Mouse (Mus musculus) adrenal gland, postnatal 14 days (tissue): ENCODE results near the gene Lyrm7. TPM values are rescaled to one million over a fixed set of nuclear protein-coding genes. Genes with fewer than 3 reads are reported as not detected.

Source experiments
- DNase-seq: peaks from one replicate; pipeline ENCODE4 v3.0.0; 2021; ENCODE audit warnings: mixed read lengths
- total RNA-seq: library from RNA; stranded (reverse); gene quantifications from 2 replicates; pipeline ENCODE4 v1.2.3, GENCODE M21; 2021

The Lyrm7 gene
- total RNA-seq, 1 experiment from 2014 or later = 26.0 TPM

DNA sequence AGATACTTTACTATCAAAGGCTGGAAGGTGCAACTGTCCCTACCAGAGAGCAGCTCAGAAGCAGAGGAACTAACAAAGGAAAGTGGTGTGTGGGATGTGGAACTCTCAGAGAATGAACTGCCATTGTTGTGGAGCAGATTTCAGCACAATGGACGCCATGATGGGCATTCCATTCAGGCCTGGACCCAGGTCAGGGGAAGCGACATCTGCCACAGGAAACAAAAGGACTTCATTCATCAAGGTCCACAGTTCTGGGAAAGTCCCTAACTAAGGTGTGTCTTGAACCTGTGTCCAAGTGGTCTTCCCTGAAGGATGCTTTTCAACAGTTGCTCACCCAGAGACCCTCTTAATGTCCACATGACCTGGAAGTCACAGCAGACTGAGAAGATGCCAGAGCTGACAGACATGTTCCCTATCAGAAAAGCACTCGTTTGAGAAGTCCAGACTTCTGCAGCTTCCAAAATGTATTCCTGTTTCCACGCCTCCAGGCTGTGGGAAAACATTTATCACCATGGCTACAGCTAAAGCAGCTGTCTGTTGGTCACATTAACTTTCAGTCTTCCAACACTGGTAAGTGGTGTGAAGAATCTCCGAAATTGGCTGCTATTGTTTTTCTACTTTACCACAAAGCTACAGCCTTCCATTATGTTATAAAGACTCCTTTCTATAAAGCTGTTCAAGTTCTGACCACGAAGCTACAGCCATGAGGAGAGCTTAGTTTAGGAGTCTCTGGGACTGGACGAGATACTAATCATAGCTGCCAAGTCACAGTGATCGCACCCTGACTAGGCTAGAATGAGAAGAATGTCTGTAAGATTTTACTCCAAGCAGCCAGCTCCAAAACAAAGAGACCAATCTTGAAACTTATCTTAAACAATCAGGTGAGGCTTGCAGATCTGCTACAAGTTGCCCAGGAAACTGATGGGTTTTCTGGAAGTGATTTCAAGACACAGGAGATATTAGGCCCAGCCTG, 15.0 kb downstream of the Lyrm7 start:
- DNase-seq = no peak

DNA sequence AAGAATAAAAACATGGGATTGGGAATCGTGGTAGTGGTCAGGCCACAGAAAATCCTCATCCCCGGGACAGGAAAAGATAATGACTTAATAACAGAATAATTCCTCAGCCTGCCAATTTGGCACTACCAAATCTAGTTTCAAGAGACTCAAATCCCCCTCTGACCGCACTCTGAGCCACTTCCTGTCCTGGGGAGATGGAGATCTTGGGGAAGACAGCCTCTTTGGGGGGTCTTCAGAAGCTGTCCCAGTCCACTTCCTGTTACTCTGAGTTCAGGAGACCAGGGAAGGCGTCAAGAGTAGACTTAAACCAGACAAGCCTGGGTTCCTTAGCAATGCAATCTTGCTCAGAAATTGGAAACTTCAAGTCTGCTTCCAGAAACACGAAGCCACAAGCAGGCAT, 15.8 kb downstream of the Lyrm7 start:
- no peak for DNase-seq

DNA sequence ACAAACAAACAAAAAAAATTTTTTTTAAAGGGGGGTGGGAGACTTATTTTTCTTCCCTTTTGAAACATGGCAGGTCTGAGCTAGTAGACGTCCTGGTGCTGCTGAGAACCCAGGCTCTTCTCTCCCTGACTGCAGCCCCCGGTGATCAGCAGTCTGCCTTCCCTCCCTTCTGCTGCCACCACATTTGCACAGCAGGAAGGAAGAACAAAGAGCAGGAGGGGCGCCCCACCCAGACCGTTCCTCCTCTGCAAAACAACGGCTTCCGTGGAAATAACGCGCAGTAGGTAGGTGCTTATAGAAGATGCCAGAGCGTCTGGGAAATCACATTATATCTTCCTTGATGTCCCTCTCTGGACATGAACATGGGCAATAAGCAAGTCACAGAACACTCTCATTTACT, 16.3 kb downstream of the Lyrm7 start:
- peak; percentile 9 for DNase-seq

DNA sequence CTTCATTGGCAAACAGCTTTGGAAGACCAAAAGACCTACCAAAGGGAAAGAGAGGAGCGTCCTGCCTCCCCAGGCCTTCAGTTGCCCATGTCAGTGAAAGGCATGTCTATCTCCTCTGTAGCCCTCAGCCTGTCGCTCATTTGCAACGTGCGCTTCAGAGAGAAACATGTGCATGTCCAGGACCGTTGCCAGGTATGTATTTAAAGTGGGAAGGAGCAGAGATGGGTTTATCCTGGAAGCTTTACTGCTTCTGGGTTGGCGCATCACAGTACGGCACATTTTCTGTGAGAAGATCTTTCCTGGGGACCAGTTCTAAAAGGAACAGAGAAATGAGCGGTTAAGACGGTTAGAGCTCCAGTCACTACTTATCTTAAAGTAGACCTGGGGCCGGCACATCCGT, 19.8 kb downstream of the Lyrm7 start:
- DNase-seq = no peak

DNA sequence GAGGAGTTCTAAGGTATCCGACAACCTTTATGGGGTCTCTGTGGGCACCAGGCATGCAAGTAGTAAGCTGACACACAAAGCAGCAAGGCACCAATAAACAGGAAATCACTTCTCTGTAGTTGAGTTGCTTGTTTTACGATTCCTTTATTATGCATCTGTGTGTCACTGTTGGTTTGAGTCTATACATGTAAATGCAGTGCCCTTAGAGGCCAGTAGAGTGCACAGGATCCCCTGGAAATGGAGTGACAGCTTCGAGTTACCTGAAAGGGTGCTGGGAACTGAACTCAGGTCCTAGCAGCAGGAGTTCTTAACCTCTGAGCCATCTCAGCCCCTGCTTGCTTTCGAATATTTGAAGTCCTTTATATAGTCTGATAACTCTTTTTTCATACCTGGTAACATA, 21.0 kb downstream of the Lyrm7 start:
- no peak for DNase-seq

DNA sequence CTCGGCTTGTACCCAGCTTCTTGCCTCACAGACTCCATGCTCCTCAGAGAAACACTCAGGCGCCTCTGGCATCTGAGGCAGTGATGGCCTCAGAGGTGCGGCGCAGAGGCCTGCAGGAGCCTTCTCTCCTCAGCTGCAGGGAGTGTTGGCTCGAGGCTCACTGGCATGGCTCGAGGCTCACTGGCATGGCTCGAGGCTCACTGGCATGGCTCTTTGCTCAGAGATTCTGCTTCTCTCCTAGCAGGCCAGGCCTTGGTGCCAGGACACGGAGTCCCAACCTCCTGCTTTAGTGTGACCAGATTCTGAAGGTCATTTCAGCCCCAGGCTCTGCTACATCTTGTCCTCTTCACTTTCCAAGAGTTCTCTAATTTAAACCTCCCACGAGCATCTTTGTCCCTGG, 24.6 kb downstream of the Lyrm7 start:
- peak; percentile 55 for DNase-seq

DNA sequence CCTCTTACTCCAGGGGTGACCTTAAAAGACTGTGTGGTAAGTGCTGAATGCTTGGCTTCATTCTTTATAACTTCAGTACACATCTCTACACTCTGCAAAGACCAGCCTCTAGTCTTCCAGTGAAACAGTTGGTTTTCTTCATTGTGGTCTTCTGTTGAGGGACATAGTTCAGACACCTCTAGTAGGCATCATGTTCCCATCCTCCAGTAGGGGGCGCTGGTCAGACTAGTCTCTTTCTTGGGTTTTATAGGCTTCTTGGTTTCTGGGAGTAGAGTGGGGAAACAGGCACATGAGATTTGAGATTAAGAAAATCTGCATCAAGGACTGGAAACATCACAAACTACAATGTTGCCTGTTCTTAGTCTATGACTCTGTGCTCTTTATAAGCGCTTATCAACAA, 26.1 kb downstream of the Lyrm7 start:
- DNase-seq = no peak

DNA sequence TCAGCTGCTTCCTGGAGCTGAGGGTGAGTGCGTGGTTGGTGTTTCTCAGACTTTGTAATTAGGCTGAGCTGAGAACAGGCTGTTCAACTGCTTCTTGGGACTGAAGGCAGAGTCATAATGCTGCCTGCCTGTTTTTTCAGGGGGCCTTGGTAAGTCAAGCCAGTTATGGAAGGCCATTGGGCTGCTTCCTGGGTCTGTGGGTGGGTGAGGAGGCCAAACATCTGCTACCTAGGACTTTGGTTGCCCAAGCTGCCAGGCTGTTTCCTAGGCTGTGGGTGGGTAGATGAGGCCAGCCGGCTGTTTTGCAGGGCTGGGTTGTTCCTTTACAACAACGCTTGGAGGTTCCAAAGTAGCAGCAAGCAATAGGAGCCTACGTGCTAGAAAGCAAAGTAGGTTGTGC, 26.9 kb downstream of the Lyrm7 start:
- DNase-seq = no peak

DNA sequence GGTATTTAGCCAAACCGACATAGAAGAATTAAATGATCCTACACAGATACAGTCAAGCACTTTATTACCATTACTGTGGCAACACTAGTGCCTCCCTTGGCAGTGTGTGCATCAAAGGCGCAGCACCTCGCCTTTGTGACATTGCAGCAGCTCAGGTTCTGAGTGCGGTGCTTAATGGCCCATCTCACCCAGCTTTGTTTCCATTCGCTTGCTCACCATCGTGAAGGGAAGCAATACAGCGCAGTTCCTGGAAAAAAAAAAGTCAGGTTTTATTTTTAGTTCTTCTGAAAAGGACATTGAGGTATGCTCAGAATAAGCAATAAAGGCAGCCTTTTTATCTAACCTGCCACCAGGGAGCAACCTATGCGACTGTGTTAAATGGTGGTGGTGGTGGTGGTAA, 33.9 kb downstream of the Lyrm7 start:
- DNase-seq = no peak

DNA sequence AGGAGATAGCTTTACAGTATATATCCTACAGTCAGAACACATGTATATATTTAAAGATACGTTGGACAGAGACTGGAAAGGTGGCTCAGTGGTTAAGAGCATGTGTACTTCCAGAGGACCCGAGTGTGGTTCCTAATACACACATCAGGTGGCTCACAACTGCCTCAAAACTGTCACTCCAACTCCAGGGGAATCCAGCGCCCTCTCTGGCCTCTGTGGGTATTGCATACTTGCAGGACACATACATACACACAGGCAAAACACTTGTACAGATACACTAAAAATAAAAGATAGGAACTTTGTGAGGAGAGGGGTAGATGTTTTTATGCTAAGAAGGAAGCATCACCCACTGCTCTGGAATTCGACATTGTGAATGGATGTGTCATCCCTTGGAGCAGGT, 34.9 kb downstream of the Lyrm7 start:
- no peak for DNase-seq

DNA sequence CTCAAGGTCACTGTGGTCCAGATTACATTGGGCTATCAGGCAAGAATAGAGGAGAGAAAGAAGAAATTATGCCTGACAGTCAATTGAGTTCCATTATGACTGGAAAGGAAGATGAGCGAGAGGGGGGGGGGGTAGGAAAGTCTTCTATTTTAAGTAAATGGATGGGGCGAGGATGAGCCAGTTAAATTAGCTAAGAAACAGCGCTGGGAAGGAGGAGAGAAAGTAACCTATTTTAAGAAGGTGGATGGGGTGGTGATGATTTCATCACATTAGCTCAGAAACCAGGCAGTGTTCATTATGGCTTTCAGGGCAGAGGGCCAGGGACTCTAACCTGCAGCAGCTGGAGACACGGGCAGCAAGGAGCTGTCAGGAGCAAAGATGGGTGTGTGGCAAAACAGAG, 37.2 kb downstream of the Lyrm7 start:
- DNase-seq = no peak

DNA sequence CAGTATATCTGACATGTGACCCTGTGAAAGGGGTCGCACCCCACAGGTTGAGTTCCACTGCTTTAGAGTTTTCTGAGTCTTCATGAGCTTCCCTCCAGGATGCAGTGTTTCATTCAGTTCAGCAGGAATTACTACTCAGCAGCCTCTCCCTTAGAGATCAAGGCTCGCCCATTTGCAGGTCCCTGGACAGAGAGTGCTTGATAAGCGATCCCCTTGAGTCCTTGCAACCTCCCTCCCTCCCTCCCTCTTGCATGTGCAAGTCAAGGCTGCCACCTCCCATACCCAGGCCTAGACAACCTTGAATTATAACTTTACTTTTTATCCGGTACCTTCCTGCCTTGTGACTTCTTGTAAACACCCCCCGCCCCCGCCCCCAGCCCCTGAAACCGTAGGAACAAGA, 41.2 kb downstream of the Lyrm7 start:
- DNase-seq = peak; percentile 25

DNA sequence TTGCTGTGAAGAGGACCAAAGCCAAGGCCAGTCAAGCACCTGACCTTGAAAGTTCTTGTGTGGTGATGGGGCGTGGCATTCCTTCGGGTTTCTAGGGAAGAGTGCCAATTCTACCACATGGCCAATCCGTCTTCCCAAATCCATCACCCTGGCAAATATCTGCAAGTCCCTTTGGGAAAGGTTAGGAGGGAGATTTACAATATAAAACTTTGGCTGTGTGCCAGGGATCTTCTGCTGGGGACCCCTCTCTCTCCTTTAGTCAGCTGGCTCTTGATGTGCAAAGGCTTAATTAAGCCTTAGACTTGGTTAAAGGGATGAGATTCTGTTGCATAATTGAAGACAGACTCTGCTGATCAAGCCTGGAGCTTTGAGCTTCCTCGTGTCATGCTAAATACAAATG, 43.3 kb downstream of the Lyrm7 start:
- no peak for DNase-seq

DNA sequence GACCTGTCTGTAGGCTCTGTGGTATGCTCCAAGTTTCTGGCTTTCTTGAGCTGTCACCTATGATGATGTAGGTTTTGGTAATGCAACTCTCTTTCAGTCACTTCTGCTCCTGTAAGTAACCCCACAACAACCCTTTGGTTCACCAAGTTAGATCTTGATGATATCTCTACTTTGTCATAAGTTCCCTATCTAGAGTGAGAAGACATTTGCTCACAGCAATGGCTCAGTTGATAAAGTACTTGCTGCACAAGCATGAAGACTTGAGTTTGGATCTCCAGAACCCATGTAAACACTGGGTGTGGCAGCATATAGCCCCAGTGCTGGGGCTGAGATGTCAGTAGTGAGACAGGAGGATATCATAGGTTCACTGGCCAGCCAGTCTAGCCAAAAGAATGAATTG, 45.1 kb downstream of the Lyrm7 start:
- no peak for DNase-seq

DNA sequence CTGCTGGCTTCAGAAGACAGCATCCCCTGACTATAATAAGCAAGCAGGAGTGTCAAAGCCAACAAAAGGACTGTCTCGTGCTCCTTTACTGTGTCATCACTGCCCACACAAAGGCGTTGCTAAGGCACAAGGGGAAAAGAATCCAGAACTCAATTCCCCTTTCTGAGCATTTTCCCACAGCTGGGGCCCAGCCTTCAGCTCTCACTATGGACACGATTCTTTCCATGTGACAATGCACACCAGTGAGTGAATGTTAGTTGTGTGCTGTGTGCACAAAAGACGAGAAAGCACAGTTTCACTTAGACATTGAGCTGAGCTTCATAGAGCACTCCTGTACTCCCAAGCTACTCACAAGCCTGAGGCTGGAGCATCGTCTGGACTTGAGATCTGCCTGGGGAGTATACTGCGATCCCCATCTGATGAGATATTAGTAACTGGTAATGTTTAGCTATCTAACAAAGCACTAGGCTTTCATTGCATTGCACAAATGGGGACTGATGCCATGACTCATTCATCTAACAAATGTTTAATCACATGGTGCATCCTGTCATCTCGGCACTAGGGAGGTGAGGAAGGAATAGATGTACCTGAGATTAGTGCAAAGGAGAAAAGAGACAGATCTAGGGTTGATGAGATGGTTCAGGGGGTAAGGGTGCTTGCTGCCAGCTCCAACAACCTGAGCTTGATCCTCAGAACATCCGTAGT, 47.8 kb downstream of the Lyrm7 start:
- DNase-seq = no peak

DNA sequence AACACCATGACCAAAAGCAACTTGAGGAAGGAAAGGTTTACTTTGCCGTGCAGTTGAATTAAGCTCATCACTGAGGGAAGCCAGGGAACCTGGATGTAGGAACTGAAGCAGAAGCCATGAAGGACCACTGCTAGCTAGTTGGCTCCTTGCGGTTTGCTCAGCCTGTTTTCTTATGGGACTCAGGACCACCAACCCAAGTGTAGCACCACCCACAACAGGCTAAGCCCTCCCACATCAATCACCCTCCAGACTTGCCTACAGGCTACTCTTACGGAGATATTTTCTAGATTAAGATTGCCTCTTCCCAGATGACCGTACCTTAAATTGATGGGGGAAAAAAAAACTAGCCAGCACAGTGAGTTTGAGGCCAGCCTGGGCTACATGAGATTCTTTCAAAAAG, 48.4 kb downstream of the Lyrm7 start:
- no peak for DNase-seq

DNA sequence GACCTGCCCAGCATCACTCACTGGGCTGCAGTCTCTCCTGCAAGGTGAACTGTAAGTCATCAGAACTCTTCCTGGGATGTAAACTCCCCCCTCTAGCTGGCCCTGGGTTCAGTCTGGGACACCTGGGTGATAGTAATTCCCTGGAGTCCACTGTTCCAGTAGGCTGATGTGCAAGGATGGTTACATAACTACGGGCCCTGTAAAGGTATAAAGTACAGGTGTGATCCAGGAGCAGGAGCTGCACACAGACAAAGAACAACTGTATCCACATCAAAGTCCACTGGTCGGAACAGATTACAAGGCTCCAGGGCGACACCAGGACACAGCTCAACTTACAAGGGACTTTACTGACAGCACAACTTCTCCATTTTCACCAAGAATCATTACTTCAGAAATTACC, 49.7 kb downstream of the Lyrm7 start:
- no peak for DNase-seq

DNA sequence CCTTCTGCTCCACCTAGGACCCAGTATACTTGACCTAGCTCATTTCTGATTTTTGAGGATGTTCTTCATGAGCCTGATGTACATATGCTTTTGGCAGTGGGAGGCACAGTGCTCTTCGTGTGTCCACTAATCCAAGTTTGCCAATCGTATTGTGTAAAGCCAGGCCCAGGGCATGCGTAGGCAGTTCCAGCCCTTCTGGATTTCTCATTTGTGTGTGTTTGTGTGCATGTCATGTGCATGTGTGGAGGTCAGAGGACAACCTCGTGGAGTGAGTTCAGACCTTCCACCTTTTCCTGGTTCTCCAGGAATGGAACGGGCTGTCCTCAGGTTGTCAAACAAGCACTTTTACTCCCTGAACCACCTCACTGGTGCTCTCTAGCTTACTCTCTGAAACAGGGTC, 51.1 kb downstream of the Lyrm7 start:
- no peak for DNase-seq

DNA sequence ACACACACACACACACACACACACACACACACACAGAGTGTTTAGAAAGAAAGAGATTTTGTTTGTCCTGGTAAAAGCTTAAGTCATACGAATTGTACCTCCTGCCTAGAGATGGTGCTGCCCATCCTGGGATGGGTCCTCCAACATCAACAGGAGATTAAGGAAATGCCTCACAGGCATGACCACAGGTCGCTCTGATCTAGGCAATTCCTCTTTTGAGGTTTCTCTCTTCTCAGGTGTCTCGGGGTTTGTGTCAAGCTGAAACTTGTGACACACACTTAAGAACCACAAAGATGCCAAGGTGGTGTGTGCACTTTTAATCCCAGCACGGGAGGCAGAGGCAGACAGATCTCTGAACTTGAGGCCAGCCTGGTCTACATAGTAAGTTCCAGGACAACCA, 52.5 kb downstream of the Lyrm7 start:
- DNase-seq = no peak

DNA sequence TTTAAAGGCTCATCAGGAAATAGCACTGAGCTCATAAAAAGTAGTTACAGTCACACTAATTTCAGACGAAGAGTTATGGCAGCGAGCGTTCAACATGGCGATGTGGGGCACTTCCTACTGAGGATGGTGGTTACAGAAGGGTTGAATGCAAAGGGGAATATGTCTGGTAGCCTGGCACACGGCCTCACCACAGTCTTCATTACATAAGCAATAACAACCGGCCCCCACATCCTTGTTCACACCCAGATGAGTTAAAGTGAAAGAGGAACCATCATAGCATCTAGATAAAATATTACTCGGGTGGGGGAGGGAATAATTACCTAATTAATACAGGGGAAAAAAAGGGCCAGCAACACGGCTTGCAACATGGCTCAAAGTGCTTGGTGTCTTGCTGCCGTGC, 53.0 kb downstream of the Lyrm7 start:
- no peak for DNase-seq

DNA sequence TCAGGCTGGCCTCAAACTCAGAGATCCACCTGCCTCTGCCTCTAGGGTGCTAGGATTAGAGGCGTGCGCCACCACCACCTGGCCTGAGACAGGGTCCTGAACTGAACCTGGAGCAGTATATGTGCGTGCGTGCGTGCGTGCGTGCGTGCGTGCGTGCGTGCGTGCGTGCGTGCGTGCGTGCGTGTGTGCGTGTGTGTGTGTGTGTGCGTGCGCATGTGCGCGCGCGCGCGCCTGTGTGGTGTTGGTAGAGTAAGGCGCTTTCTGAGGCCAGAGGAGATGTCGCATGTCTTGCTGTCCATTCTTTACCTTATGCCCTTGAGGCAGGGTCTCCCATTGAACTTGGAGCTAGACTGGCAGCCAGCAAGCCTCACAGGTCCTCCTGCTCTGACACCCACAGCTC, 53.8 kb downstream of the Lyrm7 start:
- DNase-seq = no peak

DNA sequence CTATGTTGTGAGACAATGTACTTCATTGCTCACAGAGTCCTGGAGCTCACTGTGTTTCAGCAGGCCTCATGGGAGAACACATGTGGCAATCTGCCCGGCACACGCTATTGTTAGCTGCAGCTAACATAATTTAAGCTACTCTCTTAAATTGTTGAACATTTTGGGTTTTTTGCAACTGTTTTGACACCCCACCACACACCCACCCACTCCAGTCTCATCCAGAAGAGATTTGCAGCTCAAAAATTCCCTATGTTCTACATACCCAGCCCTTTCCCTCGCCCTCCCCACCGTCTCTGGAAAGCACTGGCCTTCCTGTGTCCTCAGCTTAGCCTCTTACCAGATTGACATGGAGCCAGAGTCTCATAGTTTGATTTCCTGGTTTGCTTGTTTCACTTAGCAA, 55.5 kb downstream of the Lyrm7 start:
- DNase-seq = peak; percentile 69

DNA sequence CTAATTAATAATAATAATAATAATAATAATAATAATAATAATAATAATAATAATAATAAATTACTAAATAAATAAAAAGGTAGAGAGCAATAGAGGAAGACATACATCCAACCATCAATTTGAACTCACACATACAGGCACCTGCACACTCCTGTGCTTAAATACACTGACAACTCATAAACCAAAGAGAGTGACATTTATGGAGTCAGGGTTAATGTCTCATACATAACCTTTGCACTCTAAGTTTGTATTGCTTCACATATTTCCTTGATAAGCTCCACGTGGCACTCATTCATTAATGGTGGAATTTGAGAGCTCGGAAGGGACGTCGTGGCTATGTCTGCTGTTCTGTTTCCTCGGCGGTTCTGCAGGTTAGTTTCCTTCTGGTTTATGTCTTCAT, 58.1 kb downstream of the Lyrm7 start:
- DNase-seq = no peak
